Mouse (Mus musculus) heart, adult 2 months (tissue): ENCODE data around the gene Prkag1.

Experiments used
- CTCF ChIP-seq: fragments of 200-600 bp; IDR thresholded peaks from 2 replicates; pipeline ENCODE4 v1.8.1; 2022; ENCODE audit warnings: antibody characterized with exemption, mild to moderate bottlenecking, moderate library complexity
- POLR2A ChIP-seq: fragments of 200-500 bp; IDR thresholded peaks from 2 replicates; pipeline ENCODE4 v1.6.1; 2011; ENCODE audit warnings: mild to moderate bottlenecking, low read depth, low read length, control low read depth; ENCODE audit not compliant: insufficient read depth

DNA sequence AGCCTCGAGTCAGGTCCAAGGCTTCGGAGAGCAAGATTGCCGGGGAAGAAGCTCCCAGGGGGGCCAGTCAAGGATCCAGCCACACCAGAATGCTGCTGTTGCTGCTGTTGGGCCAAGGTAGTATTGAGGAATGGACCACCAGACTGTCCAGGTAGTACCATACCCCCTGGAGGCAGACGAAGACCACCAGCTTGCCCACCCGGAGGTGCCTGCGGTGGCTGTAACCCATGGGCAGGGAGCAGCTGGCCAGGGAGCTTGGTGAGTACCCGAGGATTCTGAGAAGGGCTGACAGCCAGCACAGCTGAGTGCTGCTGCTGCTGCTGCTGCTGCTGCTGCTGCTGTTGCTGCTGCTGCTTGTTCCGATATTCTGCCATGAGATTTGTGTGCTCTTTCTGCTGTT, 14.8 kb upstream of the Prkag1 start:
- TF ChIP-seq CTCF (no peak), POLR2A (no peak)
